Mouse (Mus musculus): Measurements from ENCODE around the gene Tie1. TPM values are rescaled to one million over a fixed set of nuclear protein-coding genes. Genes with fewer than 3 reads are reported as not detected.
"Not testable (repeated sequence)": the region's sequence is repeated elsewhere in the genome, so short reads cannot be mapped to it uniquely, and the experiment has no call there.

The Tie1 gene
- total RNA-seq, 2 experiments from 2014 or later = 8.2 to 8.5 TPM

- DNase-seq (ENCODE audit: extremely low spot score in 1 of 2, low spot score in 2 of 2) = no peak
- H3K4me3 ChIP-seq = no peak overlapping the region
- TF ChIP-seq CTCF (IDR thresholded peaks at IDR 0.05) = no peak
- intact Hi-C loops (cut with DNase I) = no loop called here
- H3K27ac ChIP-seq = no peak overlapping the region
Measured at GRCm38 (mm10) chr4:118518208-118518607, 28.3 kb upstream of the Tie1 start.

- intact Hi-C loops (cut with DNase I) = no loop called here
- DNase-seq (ENCODE audit: extremely low spot score in 1 of 2, low spot score in 2 of 2) = no peak
Measured at GRCm38 (mm10) chr4:118517497-118518146, 27.8 kb upstream of the Tie1 start.

GRCm38 (mm10) chr4:118516699-118517496 lies 27.0 kb upstream of the Tie1 start:
- intact Hi-C loops (cut with DNase I) = no loop called here
- TF ChIP-seq CTCF (IDR thresholded peaks at IDR 0.05) = peak; percentile 19

More at GRCm38 (mm10) chr4:118517497-118518146, 27.8 kb upstream of the Tie1 start:
- Histone ChIP-seq H3K27ac (no peak overlapping the region), H3K4me3 (no peak overlapping the region)
- TF ChIP-seq CTCF (IDR thresholded peaks at IDR 0.05) = no peak

GRCm38 (mm10) chr4:118509050-118509449 lies 19.2 kb upstream of the Tie1 start:
- no peak overlapping the region for H3K4me3 ChIP-seq
- DNase-seq (ENCODE audit: extremely low spot score in 1 of 2, low spot score in 2 of 2) = no peak
- TF ChIP-seq CTCF (IDR thresholded peaks at IDR 0.05) = no peak
- intact Hi-C loops (cut with DNase I) = no loop called here
- 0 out of 2 replicates have a peak overlapping the region, but pooled peaks have one; percentile 18 for H3K27ac ChIP-seq

More at GRCm38 (mm10) chr4:118516699-118517496, 27.0 kb upstream of the Tie1 start:
- Histone ChIP-seq H3K27ac (no peak overlapping the region), H3K4me3 (no peak overlapping the region)
- no peak for DNase-seq (ENCODE audit: extremely low spot score in 1 of 2, low spot score in 2 of 2)

DNA sequence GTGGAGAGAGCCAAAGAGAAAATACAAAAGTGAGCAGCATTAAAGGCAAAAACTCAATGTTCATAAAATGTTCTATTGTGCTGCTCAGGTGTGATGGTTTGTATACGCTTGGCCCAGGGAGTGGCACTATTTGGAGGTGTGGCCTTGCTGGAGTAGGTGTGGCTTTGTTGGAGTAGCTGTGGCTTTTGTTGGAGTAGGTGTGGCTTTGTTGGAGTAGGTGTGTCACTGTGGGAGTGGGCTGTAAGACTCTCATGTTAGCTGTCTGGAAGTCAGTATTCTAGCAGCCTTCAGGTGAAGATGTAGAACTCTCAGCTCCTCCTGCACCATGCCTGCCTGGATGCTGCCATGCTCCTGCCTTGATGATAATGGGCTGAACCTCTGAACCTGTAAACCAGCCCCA lies 17.3 kb upstream of the Tie1 start:
- intact Hi-C loops (cut with DNase I); H3K27ac ChIP-seq; H3K4me3 ChIP-seq; DNase-seq (ENCODE audit: extremely low spot score in 1 of 2, low spot score in 2 of 2): not testable (repeated sequence)

DNA sequence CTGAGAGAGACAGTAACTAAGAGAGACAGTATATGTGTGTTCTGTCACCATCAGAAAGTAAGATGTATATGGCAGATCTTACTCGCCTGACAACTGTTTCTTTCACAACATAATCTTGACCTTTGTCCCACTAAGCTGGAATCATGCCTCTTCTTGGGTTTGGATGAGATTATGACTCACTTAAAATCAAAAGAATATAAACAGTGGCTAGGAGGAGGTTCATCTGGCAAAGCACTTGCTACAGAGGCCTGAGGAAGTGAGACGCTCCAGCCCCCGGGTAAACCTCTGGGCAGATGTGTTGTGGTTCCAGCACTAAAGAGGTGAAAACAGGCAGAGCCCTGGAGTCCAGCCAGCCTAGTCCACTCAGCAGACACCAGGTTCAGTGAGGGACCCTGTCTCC lies 15.7 kb upstream of the Tie1 start:
- DNase-seq (ENCODE audit: extremely low spot score in 1 of 2, low spot score in 2 of 2) = no peak
- no peak overlapping the region for H3K4me3 ChIP-seq
- no peak overlapping the region for H3K27ac ChIP-seq
- TF ChIP-seq CTCF (IDR thresholded peaks at IDR 0.05) = no peak
- intact Hi-C loops (cut with DNase I) = no loop called here

GRCm38 (mm10) chr4:118500792-118501191 lies 10.9 kb upstream of the Tie1 start:
- no peak for DNase-seq (ENCODE audit: extremely low spot score in 1 of 2, low spot score in 2 of 2)
- no peak for TF ChIP-seq CTCF (IDR thresholded peaks at IDR 0.05)
- intact Hi-C loops (cut with DNase I) = no loop called here
- Histone ChIP-seq H3K27ac (peak overlapping the region; percentile 40; the same call in 1 of the 2 replicates), H3K4me3 (no peak overlapping the region)

DNA sequence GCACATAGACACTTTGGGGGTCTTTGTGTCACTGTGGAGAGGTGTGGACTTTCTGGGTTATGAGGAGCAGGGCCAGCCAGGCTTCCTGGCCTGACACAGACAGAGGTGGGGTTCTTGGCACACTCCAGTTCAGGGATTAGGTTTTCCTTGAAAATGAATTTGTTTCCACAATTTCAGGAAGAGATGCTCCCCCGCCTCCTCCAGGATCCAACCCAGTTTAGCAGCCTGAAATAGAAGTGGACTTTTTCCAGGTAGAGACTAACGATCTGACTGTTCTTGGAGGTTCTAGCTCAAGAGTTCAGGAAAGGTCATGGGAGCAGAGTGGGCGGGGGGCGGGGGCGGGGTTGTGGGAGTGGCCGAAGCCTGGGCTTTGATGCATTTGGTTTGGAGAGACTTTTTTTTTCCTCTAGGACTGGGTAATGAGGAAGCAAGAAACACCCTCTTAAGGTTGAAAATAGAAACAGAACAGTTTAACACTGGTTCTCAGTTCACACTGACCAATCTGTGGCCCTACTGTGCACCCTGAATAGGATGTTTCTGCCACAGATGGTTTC lies 10.4 kb upstream of the Tie1 start:
- TF ChIP-seq CTCF (IDR thresholded peaks at IDR 0.05) = no peak
- peak in 1 of 2 experiments; percentile 22 for DNase-seq (ENCODE audit: extremely low spot score in 1 of 2, low spot score in 2 of 2)

GRCm38 (mm10) chr4:118490461-118490860 lies 600 bp upstream of the Tie1 start:
- intact Hi-C loops (cut with DNase I) = no loop called here

More for the DNA sequence above, 10.4 kb upstream of the Tie1 start:
- H3K4me3 ChIP-seq = no peak overlapping the region
- no peak overlapping the region for H3K27ac ChIP-seq
- intact Hi-C loops (cut with DNase I) = no loop called here

DNA sequence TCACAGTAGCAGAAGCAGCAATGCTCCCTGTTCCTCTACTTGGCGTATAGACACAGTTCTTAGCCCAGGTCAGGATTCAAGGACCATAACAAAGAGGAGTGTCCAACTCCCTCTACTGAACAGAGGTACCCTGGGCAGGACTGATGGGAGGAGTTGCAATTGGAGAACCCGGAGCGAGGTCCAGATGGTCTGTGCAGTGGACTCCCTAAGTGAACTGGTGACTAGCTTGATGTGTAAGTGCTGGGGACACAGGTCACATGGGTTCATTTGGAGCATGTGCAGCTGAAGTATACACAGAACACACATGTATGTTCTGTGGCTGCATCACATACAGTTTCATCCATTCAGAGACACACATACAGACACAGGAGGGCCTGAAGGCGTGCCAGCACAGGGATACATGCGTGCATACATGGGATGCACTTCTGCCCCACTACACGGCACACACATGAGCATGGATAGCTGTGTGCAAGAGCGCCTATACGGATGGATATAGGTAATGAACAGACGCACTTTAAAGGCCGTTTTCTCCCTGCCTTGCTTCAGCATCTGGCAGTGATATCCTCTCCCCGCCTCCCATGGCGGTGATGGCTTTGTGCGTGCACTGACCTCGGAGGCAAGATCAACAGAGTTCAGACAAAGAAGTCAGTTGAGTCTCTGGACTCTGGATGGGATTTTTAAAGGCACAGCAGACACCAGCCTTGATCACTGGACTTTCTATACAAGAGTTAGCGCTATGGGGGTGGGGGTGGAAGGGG lies 12.9 kb downstream of the Tie1 start:
- intact Hi-C loops (cut with DNase I) = no loop called here
- no peak for DNase-seq (ENCODE audit: extremely low spot score in 1 of 2, low spot score in 2 of 2)
- no peak for TF ChIP-seq CTCF (IDR thresholded peaks at IDR 0.05)

More at GRCm38 (mm10) chr4:118490461-118490860, 600 bp upstream of the Tie1 start:
- no peak overlapping the region for H3K4me3 ChIP-seq
- no peak for DNase-seq (ENCODE audit: extremely low spot score in 1 of 2, low spot score in 2 of 2)
- no peak overlapping the region for H3K27ac ChIP-seq
- no peak for TF ChIP-seq CTCF (IDR thresholded peaks at IDR 0.05)

DNA sequence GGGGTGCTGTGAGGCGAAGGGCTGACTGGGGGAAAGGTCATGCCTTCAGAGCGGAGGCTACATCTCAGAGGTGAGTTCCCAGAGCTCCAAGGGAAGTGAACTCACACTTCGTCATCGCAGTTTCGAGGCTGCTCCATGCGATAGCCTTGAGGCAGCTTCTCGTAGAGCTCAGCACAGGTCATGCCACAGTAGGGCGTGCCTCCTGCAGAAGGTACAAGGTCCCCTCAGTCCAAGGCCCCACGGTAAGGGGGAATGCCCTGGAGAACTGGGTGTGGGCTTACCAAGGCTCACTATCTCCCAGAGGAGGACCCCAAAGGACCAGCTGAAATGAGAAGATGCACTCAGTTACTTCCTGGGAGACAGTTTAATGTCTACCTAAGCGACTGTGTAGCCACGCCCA lies 17.2 kb downstream of the Tie1 start:
- DNase-seq (ENCODE audit: extremely low spot score in 1 of 2, low spot score in 2 of 2) = no peak
- intact Hi-C loops (cut with DNase I) = no loop called here

More for the DNA sequence above, 12.9 kb downstream of the Tie1 start:
- Histone ChIP-seq H3K4me3 (no peak overlapping the region), H3K27ac (no peak overlapping the region)

More for the DNA sequence above, 17.2 kb downstream of the Tie1 start:
- H3K27ac ChIP-seq = no peak overlapping the region
- no peak for TF ChIP-seq CTCF (IDR thresholded peaks at IDR 0.05)
- no peak overlapping the region for H3K4me3 ChIP-seq

Measured in left cerebral cortex, adult 2 months (tissue).